Mouse (Mus musculus) mesoderm, embryonic 11.5 days (tissue): ENCODE results near the gene Acad12.
"Not testable (repeated sequence)": the region's sequence is repeated elsewhere in the genome, so short reads cannot be mapped to it uniquely, and the experiment has no call there.

ENCODE experiments used
- DNase-seq: peaks from one replicate; pipeline ENCODE4 v3.0.0-alpha.2; 2012; ENCODE audit warnings: low read depth, low spot score

Acad12 gene

DNA sequence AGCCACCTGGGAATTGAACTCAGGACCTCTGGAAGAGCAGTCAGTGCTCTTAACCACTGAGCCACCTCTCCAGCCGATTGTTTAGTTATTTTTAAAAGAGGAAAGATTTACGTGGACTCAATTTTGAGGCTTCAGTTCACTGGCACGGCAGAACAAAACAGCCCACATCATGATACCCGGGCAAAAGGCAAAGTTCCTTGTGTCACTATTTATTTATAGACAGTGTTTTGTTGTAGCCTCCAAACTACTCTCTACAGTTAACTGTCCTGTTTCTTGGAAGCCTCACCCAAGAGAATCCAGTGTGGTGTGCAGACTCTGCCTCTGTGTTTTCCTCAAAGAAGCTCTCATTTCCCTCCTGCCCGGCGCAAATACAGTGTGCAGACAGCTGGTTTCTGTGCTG lies 6.7 kb downstream of the Acad12 start:
- DNase-seq = no peak

DNA sequence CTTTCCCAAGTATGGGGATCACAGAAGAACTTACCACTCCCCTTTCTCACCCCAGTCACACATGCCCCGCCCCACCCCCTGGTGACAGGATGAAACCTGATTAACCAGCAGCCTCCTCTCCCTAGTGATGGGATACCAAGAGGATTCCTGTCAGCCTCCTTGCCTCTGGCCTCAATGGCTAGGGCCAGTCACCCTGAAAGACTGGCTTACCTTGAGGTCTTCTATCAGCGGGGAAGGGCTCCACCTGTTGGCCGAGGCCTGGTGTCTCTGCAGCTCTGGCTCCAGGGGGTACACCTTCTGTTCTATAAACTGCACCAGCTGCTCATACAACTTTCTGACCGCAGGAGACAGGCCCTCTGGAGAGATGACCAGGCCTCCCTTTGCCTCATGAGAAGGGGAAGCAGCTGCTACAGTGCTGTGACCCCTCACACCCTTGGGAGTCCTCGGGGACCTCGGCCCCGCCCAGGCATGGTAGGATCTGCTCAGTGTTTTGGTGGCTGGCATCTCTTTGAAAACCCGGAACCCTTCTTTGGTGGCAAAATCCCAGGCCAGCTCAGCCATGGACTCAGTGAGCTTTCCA lies 9.1 kb downstream of the Acad12 start:
- not testable (repeated sequence) for DNase-seq

DNA sequence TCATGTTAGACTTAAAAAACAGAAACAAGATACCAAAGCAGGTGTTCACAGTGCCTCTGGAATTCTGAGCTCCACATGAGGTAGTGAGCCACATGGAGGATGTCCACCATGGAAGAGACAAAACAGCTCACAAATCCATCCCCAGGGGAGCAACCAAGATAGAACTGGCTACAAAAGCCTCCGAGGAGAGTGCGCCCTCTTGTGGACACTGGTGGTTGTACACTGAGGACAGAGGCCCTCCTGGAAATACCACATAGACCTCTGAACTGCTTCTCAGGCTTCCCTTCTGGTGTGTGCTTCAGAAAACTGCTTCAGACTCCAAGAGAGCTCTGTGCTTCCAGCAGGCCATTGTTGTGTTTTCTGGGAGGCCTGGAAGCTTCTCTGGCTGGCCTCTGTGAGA lies 12.6 kb downstream of the Acad12 start:
- DNase-seq = peak; percentile 79

DNA sequence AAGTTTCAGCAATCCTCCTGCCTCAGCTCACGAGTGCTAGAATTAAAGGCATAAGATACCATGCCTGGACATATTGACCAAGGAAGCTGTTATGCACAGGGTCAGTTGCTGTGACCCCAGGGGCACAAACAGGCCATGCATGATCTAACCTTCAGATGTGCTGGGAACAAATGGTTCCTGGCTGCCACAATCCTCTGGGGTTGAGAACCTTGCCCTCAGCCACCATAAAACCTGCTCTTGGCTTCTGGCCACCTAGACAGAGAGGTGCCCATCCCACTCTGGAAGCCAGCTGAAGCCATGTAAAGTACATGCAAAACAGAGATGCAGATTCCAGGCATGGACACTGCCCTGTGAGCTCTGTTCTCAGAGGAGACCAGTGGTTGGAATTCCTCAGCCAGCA lies 14.9 kb downstream of the Acad12 start:
- DNase-seq = not testable (repeated sequence)

DNA sequence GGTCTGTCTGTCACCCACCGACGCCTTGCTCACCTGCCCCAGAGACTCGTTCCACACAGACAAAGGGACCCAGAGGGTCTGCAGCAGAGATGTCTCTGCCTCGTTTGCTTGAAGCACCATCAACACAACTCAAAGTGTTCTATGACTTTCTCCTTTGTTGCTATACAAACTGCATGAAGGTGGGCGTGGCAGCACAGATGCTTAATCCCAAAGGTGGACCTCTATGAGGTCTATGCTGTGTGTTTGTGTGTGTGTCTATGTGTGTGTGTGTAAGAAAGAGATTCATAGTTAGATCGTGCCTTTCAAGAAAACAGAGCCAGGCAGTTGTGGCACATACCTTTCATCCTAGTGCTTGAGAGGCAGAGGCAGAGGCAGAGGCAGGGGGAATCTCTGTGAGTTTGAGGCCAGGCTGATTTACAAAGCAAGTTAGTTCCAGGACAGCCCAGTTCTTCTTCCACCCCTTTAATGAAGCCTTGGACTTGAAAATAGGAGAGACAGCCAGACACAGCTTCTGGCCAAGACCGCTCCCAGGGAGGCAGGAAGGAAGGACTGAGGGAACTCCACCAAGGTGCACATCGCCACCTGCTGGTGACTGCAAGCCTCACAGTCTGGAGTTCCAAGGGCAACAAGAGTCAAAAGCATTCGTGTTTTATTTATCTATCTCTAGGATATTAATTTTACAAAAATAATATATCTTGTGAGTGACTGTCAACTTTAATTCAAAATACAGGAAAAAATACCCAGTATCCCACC lies 17.0 kb downstream of the Acad12 start:
- peak; percentile 86 for DNase-seq

DNA sequence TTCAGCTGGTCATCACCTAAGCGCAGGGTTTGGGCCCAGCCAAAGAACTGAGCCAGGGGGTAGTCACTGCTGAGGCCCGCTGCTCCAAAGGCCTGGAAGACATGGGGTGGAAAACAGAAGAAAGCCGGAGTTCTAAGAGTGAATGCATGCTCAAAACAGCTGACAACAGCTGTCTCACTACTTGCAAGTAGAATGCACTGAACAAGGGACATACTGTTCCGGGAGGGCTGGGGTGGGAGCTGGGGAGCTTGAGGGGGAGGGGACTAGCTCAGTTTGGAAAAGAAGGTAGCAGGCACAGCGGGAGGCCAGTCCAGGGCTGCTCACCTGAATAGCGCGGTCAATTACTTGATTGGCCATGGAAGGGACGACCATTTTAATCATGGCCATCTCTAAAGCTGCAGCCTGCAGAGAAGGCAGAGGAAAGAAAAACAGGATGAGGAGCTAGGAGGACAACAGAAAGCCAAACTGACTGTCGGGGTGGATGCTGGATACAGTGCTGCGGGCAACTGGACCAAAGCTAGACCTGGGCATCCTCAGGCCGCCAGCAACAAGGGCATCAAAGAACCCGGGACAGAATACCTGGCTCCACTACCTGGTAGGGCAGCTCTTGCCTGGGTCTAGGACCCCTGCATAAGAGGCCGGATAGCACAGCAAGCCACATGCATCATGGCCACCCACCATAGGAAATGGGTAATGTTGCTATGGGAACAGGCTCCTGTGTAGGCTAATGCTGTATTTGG lies 19.7 kb downstream of the Acad12 start:
- no peak for DNase-seq

DNA sequence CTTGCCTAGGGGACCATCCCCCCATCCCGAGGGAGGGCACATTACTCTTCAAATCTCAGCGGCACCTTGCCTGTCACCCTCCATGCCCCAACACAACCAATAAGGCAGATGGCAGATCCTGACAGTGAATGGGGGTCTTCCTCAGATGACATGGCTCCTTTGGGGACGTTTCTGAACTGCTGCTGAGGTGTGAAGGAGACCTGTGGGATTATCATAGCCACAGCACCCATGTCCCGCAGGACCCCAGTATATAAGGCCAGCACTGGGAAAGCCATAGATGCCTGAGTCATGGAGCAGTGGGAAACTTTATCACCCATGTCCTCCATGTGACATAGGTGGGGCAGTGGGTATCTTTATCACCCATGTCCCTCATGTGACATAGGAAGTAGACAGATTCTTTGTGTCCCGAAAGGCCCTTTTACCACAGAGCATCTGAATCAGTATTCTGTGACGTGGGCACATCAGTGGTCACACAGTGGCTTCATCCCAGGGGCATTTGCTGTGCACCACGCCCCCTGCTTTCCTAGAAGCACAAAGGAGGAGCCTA lies 20.7 kb downstream of the Acad12 start:
- no peak for DNase-seq

DNA sequence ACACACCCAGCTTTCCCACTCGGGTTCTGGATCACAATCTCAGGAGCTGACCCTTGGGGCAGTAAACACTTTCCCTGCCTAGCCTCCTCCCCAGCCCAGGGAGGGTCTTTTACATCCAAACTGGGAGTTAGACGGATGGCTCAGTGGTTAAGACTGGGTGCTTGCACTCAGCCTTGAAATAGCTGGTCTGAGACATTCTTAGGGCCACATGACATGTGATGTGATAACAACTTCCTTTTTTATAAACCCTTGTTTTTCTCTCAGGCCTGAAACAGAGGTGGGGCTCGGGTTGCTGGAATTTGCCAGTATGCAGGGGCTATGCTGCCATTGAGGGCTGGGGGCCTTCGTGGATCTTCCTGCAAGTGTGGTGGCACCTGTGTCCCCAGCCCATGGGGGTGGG lies 21.4 kb downstream of the Acad12 start:
- DNase-seq = no peak

DNA sequence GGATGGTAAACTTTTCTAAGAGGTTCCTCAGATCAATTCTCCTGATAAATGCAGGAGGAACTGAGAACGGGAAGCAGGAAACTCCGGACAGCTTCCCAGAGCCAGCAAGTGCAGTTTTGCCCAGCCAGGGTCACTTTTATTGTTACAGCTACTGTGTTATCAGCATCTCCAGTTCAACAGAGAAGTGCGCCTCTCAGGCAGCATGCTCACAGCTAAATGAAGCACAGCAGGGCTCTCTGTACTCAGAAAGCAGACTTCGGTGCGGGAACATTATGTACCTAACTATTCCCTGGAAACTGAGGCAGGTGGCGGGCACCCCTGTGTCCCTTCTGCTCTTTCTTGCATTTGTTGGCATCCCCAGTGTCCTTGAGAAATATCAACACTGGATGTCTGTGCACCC lies 22.5 kb downstream of the Acad12 start:
- no peak for DNase-seq

DNA sequence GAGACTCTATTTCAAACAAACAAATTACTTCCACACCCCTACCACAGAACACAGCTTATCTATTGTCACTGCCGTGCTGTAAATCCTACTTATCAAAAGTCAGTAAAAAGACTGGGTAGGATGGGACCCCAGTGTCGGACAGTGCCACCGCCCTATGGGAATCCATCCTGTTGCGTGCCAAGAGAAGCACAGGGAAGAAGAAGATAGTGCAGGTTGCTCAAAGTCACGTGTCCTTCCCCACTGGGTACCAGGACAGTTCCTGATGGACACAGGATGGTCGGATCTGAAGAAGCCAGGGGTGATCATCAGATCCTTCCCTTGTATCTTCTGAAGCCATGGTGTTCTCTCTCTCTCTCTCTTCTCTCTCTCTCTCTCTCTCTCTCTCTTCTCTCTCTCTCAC lies 23.0 kb downstream of the Acad12 start:
- DNase-seq = no peak

DNA sequence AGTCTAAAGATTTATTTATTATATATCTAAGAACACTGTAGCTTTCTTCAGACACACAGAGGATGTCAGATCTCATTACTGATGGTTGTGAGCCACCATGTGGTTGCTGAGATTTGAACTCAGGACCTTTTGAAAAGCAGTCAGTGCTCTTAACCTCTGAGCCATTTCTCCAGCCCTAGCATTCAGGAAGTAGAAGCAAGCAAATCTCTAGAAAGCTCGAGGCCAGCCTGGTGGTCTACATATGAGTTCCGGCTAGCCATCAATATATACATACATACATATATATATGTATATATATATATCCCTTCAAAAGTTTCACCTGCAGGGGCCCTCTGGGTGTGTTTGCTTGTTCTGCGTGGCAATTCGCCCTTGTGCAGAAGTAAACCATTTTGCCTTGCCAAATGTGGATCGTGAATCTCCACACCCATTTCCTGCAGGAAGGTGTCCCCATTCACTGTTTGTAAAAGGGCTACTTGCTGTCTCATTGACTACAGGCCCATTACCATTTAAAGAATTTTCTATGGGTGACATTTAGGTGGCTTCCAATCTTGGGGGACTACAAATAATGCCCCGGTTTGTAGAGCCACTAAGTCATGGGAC lies 23.9 kb downstream of the Acad12 start:
- DNase-seq = no peak

DNA sequence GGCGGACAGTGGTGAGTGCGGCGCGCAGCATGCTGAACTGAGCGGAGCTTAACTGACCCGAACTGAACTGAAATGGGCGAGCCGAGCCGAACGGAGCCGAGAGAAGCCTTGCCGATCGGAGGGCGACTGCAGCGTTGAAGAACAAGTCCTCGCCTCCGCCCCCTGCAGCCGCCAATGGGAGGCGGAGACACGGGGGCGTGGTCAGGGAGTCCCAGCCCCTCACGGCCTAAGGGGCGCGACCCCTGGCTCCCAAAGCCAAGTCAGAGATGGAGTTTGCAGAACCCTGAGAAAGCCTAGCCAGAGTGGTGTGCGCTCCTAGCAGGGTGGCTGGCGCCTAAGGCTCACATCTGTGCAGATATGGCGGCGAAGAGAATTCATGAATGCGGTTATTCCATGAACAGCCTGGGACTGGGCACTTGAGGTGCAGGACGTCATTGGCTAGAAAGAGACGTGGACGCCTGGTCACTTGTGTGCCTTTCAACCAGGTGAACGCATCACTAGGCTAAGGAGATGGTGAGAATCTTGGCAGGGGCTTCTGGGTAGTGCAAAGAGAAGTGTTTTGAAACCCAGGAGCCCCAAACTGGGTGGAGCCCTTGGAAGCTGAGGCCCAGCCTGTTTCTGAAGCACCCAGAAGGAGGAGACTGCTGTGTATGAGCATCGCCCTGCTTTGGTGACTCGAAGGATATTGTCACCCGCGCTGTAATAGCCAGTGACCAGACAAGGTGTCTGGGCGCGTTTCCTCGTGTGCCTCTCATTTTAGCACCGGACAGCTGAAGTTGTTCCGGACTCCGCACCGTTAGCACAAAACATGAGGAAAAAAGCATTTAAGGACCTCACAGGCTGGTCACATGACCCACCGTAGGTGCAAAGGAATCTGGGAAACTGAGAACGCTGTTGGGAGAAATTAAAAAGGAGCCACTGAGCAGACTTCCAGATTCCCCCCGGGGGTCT lies 25.0 kb downstream of the Acad12 start, which contains the start of gene Aldh2:
Gene Aldh2, minus strand, starts transcription at position 374 of the 951 bp plus-strand sequence.
- peak; percentile 87 for DNase-seq

DNA sequence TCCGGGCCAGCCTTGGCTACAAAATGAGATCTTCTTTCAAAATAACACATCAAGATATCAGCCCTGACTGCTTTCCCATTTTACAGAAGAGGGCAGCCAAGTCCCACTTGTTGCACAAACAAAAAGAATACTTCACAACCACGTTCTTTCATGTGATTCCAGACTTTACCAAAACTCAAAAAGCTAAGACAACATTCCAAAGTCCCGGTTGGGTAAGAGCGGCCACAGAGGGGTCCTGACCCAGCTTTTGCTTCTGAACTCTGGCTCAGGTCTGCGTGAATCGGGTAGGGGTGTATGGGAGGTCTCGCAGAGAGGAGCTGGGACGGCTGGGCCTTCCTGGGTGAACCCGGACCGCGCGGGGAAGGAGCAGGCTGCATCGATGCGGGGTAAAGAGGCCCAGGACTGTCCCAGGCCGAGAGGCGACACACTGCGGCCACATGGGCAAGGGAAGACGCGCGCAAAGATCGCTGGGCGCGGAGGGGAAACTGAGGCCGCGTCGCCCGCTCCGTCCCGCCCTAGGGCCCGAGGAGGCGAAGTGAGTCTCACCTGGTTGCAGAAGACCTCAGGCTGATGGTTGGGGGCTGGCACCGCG lies 25.8 kb downstream of the Acad12 start:
- DNase-seq = no peak

DNA sequence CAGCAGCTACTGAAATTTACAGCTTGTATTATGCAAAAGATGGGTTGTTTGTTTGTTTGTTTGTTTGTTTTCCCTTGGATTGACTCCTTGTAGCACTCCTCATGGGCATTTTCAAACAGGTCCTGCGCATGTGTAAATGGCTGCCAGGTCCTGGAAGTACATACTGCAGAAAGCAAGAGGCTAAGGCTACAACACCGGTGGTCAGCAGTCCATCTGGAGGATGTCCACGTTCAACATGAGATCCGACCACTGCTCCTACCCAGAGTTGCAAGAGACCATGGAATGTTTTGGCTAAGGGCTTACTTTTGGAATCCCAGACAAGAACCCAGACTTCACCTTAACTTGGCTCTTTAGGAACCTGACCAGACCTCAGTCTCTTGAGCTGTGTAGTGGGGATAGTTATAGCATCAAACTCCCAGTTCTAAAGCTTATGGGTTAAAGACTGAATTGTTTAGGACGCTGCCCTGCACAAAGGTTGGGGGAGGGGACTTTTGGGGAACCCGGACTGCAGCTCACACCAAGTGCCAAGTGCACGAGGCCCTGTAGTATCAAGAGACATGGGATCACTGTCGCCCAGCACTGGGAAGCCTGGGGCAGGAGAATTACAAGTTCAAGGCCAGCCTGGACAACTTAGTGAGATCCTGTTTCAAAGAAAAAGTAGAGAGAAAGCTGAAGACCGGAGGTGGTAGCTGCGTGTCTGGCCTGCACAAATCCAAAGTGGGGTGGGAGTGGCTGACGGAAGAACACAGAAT lies 26.5 kb downstream of the Acad12 start:
- DNase-seq = no peak

DNA sequence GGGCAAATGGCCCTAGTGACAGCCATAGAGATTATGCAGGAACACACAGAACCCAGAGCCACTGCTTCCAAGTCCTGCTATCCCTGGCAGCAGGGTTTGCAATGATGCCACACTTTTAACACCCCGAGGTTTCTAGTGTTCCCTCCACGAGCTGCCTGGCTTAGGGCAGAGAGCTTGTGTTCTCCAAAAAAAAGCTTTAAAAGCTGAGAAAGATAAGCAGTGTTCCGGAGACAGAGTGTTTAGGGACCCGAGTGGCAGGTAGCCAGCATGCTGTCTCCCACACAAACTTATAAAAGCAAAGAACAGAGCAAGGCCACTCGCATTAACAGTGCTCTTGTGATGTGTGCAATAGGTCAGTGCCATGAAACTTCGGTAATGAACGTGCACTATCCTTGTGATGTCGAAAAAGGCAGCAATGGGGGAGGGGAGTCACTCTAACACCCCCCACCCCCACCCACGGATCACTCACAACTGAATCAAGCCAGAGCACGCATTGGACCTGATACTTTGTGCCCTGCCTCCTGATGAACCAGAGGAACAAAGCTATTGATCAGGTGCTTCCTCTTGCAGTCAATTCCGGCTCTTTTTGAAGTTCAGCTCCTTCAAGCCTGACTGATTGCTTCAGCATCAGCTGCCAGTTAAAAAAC lies 27.2 kb downstream of the Acad12 start:
- DNase-seq = no peak

DNA sequence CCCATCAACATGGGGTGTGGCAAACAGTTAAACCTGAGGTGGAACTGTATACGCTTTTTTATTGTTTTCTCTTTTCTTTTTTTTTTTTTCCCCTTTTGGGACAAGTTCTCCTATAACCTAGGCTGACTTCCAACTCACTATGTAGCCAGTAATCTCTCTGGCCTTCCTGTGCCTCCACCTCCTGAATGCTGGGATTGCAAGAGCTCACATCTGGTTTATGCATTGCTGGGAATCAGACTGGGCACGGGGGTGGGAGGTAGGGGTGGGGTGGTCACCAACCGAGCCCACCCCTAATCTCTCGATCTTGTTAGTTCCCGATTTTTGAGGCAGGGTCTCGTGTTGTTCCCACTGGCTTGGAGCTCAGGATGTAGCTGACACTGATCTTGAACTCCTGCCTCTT lies 28.8 kb downstream of the Acad12 start:
- DNase-seq = no peak

DNA sequence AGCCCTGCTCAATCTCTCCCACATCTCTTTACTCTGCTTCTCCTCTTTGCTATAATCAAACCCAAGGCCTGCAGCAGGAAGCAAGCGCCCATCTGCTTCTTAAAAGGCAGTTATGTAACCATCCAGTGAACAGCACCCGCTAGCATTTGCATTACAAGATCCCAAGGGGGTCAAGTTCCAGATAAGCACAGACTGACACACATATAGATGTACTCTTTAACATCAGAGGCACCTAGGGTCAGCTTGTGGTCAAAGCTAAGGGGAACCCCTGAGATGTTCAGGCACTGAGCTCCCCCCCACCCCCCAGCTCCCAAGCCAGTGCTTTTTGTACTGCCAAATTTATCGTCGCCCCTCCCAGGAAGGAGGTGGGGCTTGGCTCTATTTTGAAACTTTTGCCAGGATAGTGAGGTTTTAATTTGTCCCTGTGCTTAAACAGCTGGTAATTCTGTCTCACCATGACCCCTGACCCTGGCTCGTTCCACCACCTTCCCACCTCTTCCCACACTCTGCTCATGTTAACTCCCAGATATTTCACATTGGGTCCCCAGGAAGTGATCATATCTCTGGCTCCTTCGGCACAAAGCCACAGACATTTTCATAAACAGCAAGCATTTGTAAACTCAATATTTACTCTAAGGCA lies 32.2 kb downstream of the Acad12 start:
- no peak for DNase-seq

DNA sequence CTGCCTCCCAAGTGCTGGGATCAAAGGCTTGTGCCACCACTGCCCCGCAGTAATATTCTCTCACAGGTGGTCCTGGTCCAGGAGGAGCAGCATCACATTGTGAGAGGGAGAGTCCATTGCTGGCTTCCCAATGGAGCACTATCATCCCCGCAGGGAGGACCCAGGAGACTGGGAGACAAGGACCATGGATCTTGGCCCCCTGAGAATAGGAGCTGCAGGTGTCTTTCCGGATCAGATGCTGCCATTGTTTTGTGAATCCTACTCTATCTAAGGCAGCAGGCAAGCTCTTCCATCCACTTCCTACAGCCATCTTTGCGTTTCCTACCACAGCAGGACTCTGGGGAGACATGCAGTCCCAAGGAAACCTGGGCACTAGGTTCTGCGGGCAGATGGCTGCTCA lies 33.0 kb downstream of the Acad12 start:
- no peak for DNase-seq

DNA sequence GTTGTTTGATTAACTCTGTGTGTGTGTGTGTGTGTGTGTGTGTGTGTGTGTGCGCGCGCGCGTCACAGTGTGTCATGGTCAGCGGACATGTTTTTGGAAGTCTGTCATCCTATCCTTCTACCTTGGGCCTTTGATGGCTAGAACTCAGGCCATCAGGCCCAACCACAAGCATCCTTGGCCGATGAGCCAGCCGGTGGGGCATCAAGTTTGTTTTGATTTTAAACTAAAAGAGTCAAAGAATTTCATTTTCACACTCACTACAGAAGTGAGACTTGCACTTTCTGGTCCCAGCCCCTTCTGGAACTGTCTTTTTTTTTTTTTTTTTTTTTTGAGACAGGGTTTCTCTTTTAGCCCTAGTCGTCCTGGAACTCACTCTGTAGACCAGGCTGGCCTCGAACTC lies 33.7 kb downstream of the Acad12 start:
- no peak for DNase-seq
